ENCODE assay signal across 9 mouse cellular contexts in the genomic region with DNA sequence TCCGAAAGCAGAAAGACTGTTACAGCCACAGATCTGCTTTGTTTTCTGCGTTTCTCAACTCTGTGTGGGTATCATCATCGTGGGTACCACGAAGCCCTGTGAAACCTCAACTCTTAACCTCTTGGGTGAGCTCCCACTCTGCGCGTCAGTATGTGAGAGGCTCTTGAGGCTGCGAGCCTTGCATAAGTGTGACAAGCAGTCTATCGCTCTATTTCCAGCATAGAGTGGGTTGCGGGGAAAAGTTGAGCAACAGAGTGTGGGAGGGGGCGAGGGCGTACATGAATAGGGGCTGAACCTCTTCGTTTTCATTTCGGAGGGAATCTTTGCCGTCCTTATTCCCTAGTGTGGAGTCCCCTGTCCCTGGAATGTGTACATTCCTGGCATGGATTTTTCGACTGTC. TPM values are rescaled to one million over a fixed set of nuclear protein-coding genes. Genes with fewer than 3 reads are reported as not detected.
DNase-seq lines count a peak whose midpoint lies in the region; ATAC-seq and TF ChIP-seq lines count a peak whose summit lies in the region.
"Had no signal": no experiment of that assay in that cellular context is flagged by ENCODE, and none has a peak within 500 bp of the region (broad histone marks: within the 10 kb centered on the region; RNA-seq: fewer than 3 reads in every experiment).

No protein-coding gene starts in this region.

- no peak for ATAC-seq in hindbrain, embryonic 12.5 days (ENCODE audit: low FRiP score)
- ATAC-seq in hindbrain, embryonic 14.5 days (ENCODE audit: low FRiP score): no peak
- no peak for ATAC-seq in monocyte, adult 5-6 weeks (replicated peaks; ENCODE audit: insufficient number of reproducible peaks, low FRiP score, low TSS enrichment, poor library complexity, severe bottlenecking)
- no peak for ATAC-seq in erythroblast, adult 5-6 weeks (replicated peaks; ENCODE audit: low FRiP score, poor library complexity, severe bottlenecking)

- no peaks in the 10 kb centered on the region for H3K36me3 ChIP-seq in hindbrain, embryonic 12.5 days
- no peaks in the 10 kb centered on the region for H3K36me3 ChIP-seq in hindbrain, embryonic 14.5 days (replicated peaks; ENCODE audit: control insufficient read depth, insufficient read depth)
- H3K36me3 ChIP-seq in testis, adult 2 months (ENCODE audit: control insufficient read depth, insufficient read depth, low read length): no peaks in the 10 kb centered on the region
- H3K36me3 ChIP-seq in midbrain, embryonic 10.5 days: no peaks in the 10 kb centered on the region
- H3K36me3 ChIP-seq: liver, embryonic 15.5 days had no signal

- peak overlapping the region; percentile 8; the same call in 1 of the 2 replicates for H3K4me2 ChIP-seq in hindbrain, embryonic 12.5 days (replicated peaks)
- no peak overlapping the region for H3K4me2 ChIP-seq in hindbrain, embryonic 14.5 days (replicated peaks)
- H3K4me2 ChIP-seq: liver, embryonic 15.5 days had no signal

- no peaks in the 10 kb centered on the region for H3K4me1 ChIP-seq in hindbrain, embryonic 12.5 days
- H3K4me1 ChIP-seq in hindbrain, embryonic 14.5 days (replicated peaks; ENCODE audit: control insufficient read depth, insufficient read depth, low read length): no peaks in the 10 kb centered on the region
- H3K4me1 ChIP-seq in testis, adult 2 months (ENCODE audit: control insufficient read depth, insufficient read depth, low read length): no peaks in the 10 kb centered on the region; the same call in 1 of the 2 replicates
- H3K4me1 ChIP-seq in midbrain, embryonic 10.5 days: no peaks in the 10 kb centered on the region; the same call in 1 of the 2 replicates
- H3K4me1 ChIP-seq: liver, embryonic 15.5 days had no signal

- H3K27me3 ChIP-seq in hindbrain, embryonic 12.5 days: no peaks in the 10 kb centered on the region
- no peaks in the 10 kb centered on the region for H3K27me3 ChIP-seq in hindbrain, embryonic 14.5 days (ENCODE audit: control insufficient read depth, insufficient read depth, low read length)
- H3K27me3 ChIP-seq in testis, adult 2 months (ENCODE audit: control insufficient read depth, insufficient read depth, low read length): no peaks in the 10 kb centered on the region
- H3K27me3 ChIP-seq in midbrain, embryonic 10.5 days (ENCODE audit: low read depth, poor library complexity, severe bottlenecking): no peaks in the 10 kb centered on the region
- H3K27me3 ChIP-seq: liver, embryonic 15.5 days had no signal

- no peak overlapping the region for H3K4me3 ChIP-seq in hindbrain, embryonic 12.5 days
- no peak overlapping the region for H3K4me3 ChIP-seq in hindbrain, embryonic 14.5 days (replicated peaks; ENCODE audit: low read length)
- peak overlapping the region; percentile 33 for H3K4me3 ChIP-seq in testis, adult 2 months (ENCODE audit: control insufficient read depth, low read depth, low read length)
- H3K4me3 ChIP-seq in midbrain, embryonic 10.5 days: no peak overlapping the region
- H3K4me3 ChIP-seq: liver, embryonic 15.5 days had no signal

- H3K9ac ChIP-seq in hindbrain, embryonic 12.5 days: no peak overlapping the region
- H3K9ac ChIP-seq in hindbrain, embryonic 14.5 days: no peak overlapping the region
- H3K9ac ChIP-seq: liver, embryonic 15.5 days had no signal

- H3K27ac ChIP-seq in hindbrain, embryonic 12.5 days: no peak overlapping the region
- H3K27ac ChIP-seq in hindbrain, embryonic 14.5 days: no peak overlapping the region
- H3K27ac ChIP-seq in testis, adult 2 months (ENCODE audit: control insufficient read depth, insufficient read depth, low read depth, low read length): no peak overlapping the region
- no peak overlapping the region for H3K27ac ChIP-seq in midbrain, embryonic 10.5 days (replicated peaks)
- H3K27ac ChIP-seq: liver, embryonic 15.5 days had no signal

- TF ChIP-seq CTCF in testis, adult 2 months (IDR thresholded peaks at IDR 0.05; ENCODE audit: control insufficient read depth, insufficient read depth, insufficient replicate concordance, low read depth, low read length): no peak

- no peak for DNase-seq in hindbrain, embryonic 14.5 days (ENCODE audit: low spot score)
- no peak for DNase-seq in testis, postnatal 10 days (ENCODE audit: low spot score)
- DNase-seq in left cerebral cortex, adult 9 months (ENCODE audit: low spot score in 2 of 2): peak; percentile 30 to 65
- DNase-seq in midbrain, embryonic 10.5 days (ENCODE audit: low spot score): no peak

- no peak for TF ChIP-seq POLR2A in testis, adult 2 months (IDR thresholded peaks at IDR 0.05; ENCODE audit: control insufficient read depth, low read depth, low read length)

- 72% methylated on average over 15 of the region's 15 CpGs for WGBS in hindbrain, embryonic 12.5 days
- 82% methylated on average over 15 of the region's 15 CpGs for WGBS in hindbrain, embryonic 14.5 days
- WGBS in midbrain, embryonic 10.5 days: 76% methylated on average over 15 of the region's 15 CpGs

- H3K9me3 ChIP-seq in hindbrain, embryonic 12.5 days (replicated peaks): no peaks in the 10 kb centered on the region
- peaks cover 5% of the 10 kb centered on the region; the same call in 1 of the 2 replicates for H3K9me3 ChIP-seq in hindbrain, embryonic 14.5 days (ENCODE audit: control insufficient read depth, low read length)
- no peaks in the 10 kb centered on the region for H3K9me3 ChIP-seq in midbrain, embryonic 10.5 days (replicated peaks)
- H3K9me3 ChIP-seq: liver, embryonic 15.5 days had no signal

RNA-seq across cellular contexts. Expression of a gene that starts 44.1 kb away (rescaled TPM):
- polyA plus RNA-seq in hindbrain, embryonic 12.5 days (2016; fragmentation: Nextera tagmentation; extraction: Ambion mirVana): 3.8 and 4.8 TPM in 2 replicates
- 14.1 and 14.5 TPM in 2 replicates for polyA plus RNA-seq in hindbrain, embryonic 14.5 days (2014; fragmentation: Nextera tagmentation; extraction: Ambion mirVana)
- polyA plus RNA-seq in testis, adult 2 months (2012; rRNA removed): 8.1 and 8.8 TPM in 2 replicates
- total RNA-seq in monocyte, adult 5-6 weeks (2017): not detected in 3 replicates
- not detected in 2 replicates for total RNA-seq in erythroblast, adult 5-6 weeks (2015; ENCODE audit: low replicate concordance)
- total RNA-seq in erythroblast, adult 5-6 weeks (2017; ENCODE audit: low replicate concordance): 3.5 TPM in 1 of 2 replicates, not detected in the other
- 1.5 and 1.6 TPM in 2 replicates for polyA plus RNA-seq in midbrain, embryonic 10.5 days (2016; fragmentation: Nextera tagmentation; extraction: Ambion mirVana)

Comparison
In these comparisons a context has a peak if more than half of its experiments do, and no peak if none do; other contexts are left out.
1. DNase-seq: peak in left cerebral cortex, adult 9 months (2 of 2); none in hindbrain, embryonic 14.5 days (single experiment), testis, postnatal 10 days (single experiment) and midbrain, embryonic 10.5 days (single experiment).